Mouse (Mus musculus) embryonic facial prominence, embryonic 13.5 days (tissue): Measurements from ENCODE around the gene Zfp13. TPM values are rescaled to one million over a fixed set of nuclear protein-coding genes. Genes with fewer than 3 reads are reported as not detected.

Source experiments
- ATAC-seq: fragments of 200-750 bp; cut with Nextera tagmentation; 2 replicates; pipeline ENCODE4 v1.8.0; 2017; ENCODE audit warnings: low read depth; ENCODE audit not compliant: insufficient number of reproducible peaks, insufficient read depth, low FRiP score, low TSS enrichment
- H3K27ac ChIP-seq: fragments of 300-500 bp; sonication (generic); 2 replicates; pipeline ENCODE4 v1.5.1; 2015; ENCODE audit warnings: moderate library complexity, mild to moderate bottlenecking, inconsistent platforms
- H3K27me3 ChIP-seq: fragments of 300-500 bp; sonication (generic); 2 replicates; pipeline ENCODE4 v1.6.1; 2015; ENCODE audit warnings: mild to moderate bottlenecking, inconsistent platforms
- H3K36me3 ChIP-seq: fragments of 300-500 bp; sonication (generic); 2 replicates; pipeline ENCODE4 v1.6.1; 2015; ENCODE audit warnings: mild to moderate bottlenecking, inconsistent platforms
- H3K4me1 ChIP-seq: fragments of 300-500 bp; sonication (generic); 2 replicates; pipeline ENCODE4 v1.6.1; 2015; ENCODE audit warnings: inconsistent platforms
- H3K4me2 ChIP-seq: fragments of 300-500 bp; sonication (generic); 2 replicates; pipeline ENCODE4 v1.6.1; 2015; ENCODE audit warnings: moderate library complexity, mild to moderate bottlenecking, inconsistent platforms
- H3K4me3 ChIP-seq: fragments of 300-500 bp; sonication (generic); 2 replicates; pipeline ENCODE4 v1.5.1; 2015; ENCODE audit warnings: mild to moderate bottlenecking, inconsistent platforms
- H3K9ac ChIP-seq: fragments of 300-500 bp; sonication (generic); 2 replicates; pipeline ENCODE4 v1.6.1; 2015; ENCODE audit warnings: mild to moderate bottlenecking, inconsistent platforms
- H3K9me3 ChIP-seq: fragments of 300-500 bp; sonication (generic); 2 replicates; pipeline ENCODE4 v1.6.1; 2016; ENCODE audit warnings: inconsistent platforms
- WGBS: fragments of 180-500 bp; shearing (Covaris S2); methylation state at CpG from one replicate; pipeline ENCODE4 v1.1.7; 2015; ENCODE audit warnings: mixed read lengths; 5-methylcytosine and 5-hydroxymethylcytosine counted together
- polyA plus RNA-seq: library from polyadenylated mRNA; unstranded; fragments of >200 nt; fragmentation: Nextera tagmentation; extraction: Ambion mirVana; gene quantifications from 2 replicates; pipeline ENCODE4 v1.2.1, GENCODE M21; 2015

Zfp13 gene
- polyA plus RNA-seq, 1 experiment from 2014 or later, result 18.2 TPM

DNA sequence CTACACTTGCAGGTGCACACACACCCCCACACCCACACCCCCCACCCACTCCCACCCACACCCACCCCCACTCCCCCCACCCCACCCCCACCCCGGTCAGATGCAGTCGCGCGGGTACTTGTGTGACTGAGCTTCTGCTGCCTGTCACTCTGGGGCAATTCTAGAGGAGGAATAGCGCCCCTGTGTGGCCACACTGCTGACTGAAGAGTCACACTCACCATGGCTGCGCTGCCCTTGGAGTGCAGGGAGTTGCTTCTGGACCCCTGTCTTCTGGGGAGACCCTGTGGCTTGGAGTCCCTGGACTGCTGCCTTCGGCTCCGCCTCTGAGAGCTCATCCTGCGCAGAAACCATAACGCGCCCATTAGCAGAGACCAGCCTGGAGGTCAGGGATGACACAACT, 39.5 kb downstream of the Zfp13 start:
- H3K4me3 ChIP-seq, result no peak overlapping the region
- no peak overlapping the region for H3K4me2 ChIP-seq
- peaks cover 67% of the 10 kb centered on the region for H3K36me3 ChIP-seq
- no peak for ATAC-seq
- H3K9me3 ChIP-seq, result no peaks in the 10 kb centered on the region
- 60% methylated on average over 11 of the region's 11 CpGs for WGBS
- peaks cover 9% of the 10 kb centered on the region for H3K4me1 ChIP-seq
- H3K27ac ChIP-seq, result no peak overlapping the region
- H3K27me3 ChIP-seq, result no peaks in the 10 kb centered on the region
- no peak overlapping the region for H3K9ac ChIP-seq

GRCm38 (mm10) chr17:23555243-23555916, 43.9 kb downstream of the Zfp13 start:
- ATAC-seq, result no peak
- WGBS, result 77% methylated on average over 7 of the region's 7 CpGs
- Histone ChIP-seq H3K4me2 (no peak overlapping the region), H3K4me1 (peaks cover 7% of the 10 kb centered on the region; the same call in 1 of the 2 replicates), H3K27me3 (no peaks in the 10 kb centered on the region), H3K9me3 (no peaks in the 10 kb centered on the region), H3K36me3 (peaks cover 59% of the 10 kb centered on the region), H3K27ac (no peak overlapping the region), H3K9ac (0 out of 2 replicates have a peak overlapping the region, but pooled peaks have one; percentile 40), H3K4me3 (no peak overlapping the region)

DNA sequence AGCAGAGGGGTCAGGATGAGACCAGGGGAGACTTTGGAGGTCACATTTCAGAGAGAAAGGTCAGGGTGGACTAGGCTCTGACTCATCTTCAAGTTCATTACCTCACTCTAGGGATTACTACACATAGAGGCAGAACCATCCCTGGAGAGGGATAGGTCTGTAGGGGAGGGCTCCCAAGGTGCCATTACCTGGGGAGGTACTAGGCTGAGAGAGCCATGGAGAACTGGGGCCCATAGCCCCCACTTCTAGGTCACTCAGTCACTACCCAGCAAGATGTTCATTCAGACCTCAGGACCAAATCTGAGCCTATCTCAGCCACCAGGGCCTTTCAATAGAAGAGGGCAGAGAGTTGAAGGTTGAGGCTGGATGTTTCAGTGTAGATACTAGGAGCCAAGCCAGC, 45.0 kb downstream of the Zfp13 start:
- peaks cover 10% of the 10 kb centered on the region; the same call in 1 of the 2 replicates for H3K4me1 ChIP-seq
- H3K27me3 ChIP-seq, result no peaks in the 10 kb centered on the region
- H3K4me3 ChIP-seq, result no peak overlapping the region
- H3K36me3 ChIP-seq, result peaks cover 50% of the 10 kb centered on the region
- H3K4me2 ChIP-seq, result no peak overlapping the region
- ATAC-seq, result no peak
- no peak overlapping the region for H3K27ac ChIP-seq
- H3K9me3 ChIP-seq, result no peaks in the 10 kb centered on the region
- no peak overlapping the region for H3K9ac ChIP-seq

DNA sequence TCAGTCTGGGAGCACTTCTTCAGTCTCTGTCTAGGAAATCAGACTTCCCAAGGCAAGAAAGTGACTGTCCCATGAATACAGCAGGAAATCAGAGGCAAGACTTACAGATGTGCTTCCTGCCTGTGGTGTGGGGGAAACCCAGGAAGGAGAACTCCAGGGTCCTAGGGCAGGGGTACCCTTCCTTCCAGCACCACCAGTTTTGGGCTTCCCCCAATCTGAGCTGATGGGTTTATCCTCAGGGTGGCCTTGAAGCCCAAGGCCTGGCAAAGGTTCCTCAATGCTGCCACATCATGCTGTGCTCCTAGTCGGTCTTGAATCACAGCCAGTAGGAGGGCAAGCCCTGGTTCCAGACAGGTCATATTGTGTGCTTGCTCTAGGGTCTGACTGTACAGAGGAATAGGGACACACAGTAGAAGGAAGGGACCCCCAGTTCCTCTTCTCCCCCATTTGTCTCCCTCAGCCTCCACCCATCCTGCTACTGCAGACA, 45.6 kb downstream of the Zfp13 start:
- Histone ChIP-seq H3K36me3 (peaks cover 44% of the 10 kb centered on the region), H3K4me1 (peaks cover 14% of the 10 kb centered on the region; the same call in 1 of the 2 replicates), H3K9me3 (no peaks in the 10 kb centered on the region), H3K4me2 (no peak overlapping the region), H3K4me3 (no peak overlapping the region), H3K27me3 (no peaks in the 10 kb centered on the region), H3K9ac (no peak overlapping the region), H3K27ac (no peak overlapping the region)
- WGBS, result 57% methylated on average over 1 of the region's 1 CpGs
- ATAC-seq, result no peak

DNA sequence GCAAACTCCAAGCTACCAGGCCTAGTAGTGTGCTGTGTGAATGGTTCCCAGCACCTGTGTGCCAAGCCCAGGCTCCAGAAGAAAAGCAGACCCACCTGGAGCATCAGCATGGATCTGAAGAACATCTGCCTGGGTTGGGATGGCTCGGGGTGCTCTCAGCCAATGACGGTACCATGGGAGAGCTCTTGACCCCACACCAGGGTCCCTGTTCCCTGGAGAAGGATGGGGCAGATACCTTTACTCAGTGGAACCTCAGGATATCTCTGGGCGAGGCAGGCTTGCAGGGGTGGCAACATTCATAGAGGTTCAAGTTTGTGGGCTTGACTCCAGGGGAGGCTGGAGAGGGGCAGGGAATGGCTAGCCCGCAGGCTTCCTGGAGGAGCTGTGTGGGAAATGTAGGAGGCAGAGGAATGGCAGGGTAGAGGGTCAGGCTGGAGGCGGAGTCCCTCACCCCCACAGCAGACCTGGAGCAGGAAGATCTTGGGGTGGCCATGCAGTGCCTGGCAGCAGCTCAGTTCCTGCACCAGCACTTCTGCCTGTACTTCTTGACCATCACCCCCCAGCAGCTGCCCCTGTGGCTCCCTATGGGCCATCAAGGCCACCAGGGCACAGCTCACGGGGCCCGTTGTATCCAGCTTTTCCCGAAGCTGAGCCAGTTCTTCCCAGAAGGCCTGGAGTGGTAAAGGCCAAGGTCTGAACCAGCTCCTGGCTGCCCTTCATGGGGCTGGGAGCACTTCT, 46.2 kb downstream of the Zfp13 start:
- H3K27ac ChIP-seq, result no peak overlapping the region
- no peak for ATAC-seq
- H3K4me3 ChIP-seq, result no peak overlapping the region
- H3K4me1 ChIP-seq, result peaks cover 15% of the 10 kb centered on the region; the same call in 1 of the 2 replicates
- no peaks in the 10 kb centered on the region for H3K9me3 ChIP-seq
- H3K4me2 ChIP-seq, result no peak overlapping the region
- H3K36me3 ChIP-seq, result peaks cover 38% of the 10 kb centered on the region
- WGBS, result 86% methylated on average over 8 of the region's 8 CpGs
- H3K9ac ChIP-seq, result no peak overlapping the region
- no peaks in the 10 kb centered on the region for H3K27me3 ChIP-seq

- H3K27me3 ChIP-seq, result no peaks in the 10 kb centered on the region
- H3K4me3 ChIP-seq, result no peak overlapping the region
- H3K36me3 ChIP-seq, result peaks cover 27% of the 10 kb centered on the region
- H3K4me2 ChIP-seq, result no peak overlapping the region
- 65% methylated on average over 5 of the region's 5 CpGs for WGBS
- ATAC-seq, result no peak
- H3K27ac ChIP-seq, result no peak overlapping the region
- no peaks in the 10 kb centered on the region for H3K9me3 ChIP-seq
- H3K4me1 ChIP-seq, result peaks cover 15% of the 10 kb centered on the region; the same call in 1 of the 2 replicates
- H3K9ac ChIP-seq, result no peak overlapping the region
Observed at GRCm38 (mm10) chr17:23551963-23552362, 47.3 kb downstream of the Zfp13 start.

- Histone ChIP-seq H3K27me3 (no peaks in the 10 kb centered on the region), H3K36me3 (peaks cover 21% of the 10 kb centered on the region), H3K27ac (no peak overlapping the region), H3K9me3 (no peaks in the 10 kb centered on the region), H3K4me1 (peaks cover 15% of the 10 kb centered on the region; the same call in 1 of the 2 replicates), H3K4me2 (peak overlapping the region; percentile 80), H3K9ac (peak overlapping the region; percentile 78), H3K4me3 (peak overlapping the region; percentile 57)
- no peak for ATAC-seq
Observed at GRCm38 (mm10) chr17:23551416-23551815, 47.9 kb downstream of the Zfp13 start.

GRCm38 (mm10) chr17:23550856-23551255, 48.4 kb downstream of the Zfp13 start:
- WGBS, result under 1% methylated on average over 15 of the region's 15 CpGs
- H3K36me3 ChIP-seq, result peaks cover 16% of the 10 kb centered on the region
- no peak for ATAC-seq
- H3K27ac ChIP-seq, result peak overlapping the region; percentile 83
- no peaks in the 10 kb centered on the region for H3K27me3 ChIP-seq
- peak overlapping the region; percentile 80 for H3K4me2 ChIP-seq
- peaks cover 15% of the 10 kb centered on the region; the same call in 1 of the 2 replicates for H3K4me1 ChIP-seq
- H3K4me3 ChIP-seq, result peak overlapping the region; percentile 57
- H3K9ac ChIP-seq, result peak overlapping the region; percentile 78
- H3K9me3 ChIP-seq, result no peaks in the 10 kb centered on the region

DNA sequence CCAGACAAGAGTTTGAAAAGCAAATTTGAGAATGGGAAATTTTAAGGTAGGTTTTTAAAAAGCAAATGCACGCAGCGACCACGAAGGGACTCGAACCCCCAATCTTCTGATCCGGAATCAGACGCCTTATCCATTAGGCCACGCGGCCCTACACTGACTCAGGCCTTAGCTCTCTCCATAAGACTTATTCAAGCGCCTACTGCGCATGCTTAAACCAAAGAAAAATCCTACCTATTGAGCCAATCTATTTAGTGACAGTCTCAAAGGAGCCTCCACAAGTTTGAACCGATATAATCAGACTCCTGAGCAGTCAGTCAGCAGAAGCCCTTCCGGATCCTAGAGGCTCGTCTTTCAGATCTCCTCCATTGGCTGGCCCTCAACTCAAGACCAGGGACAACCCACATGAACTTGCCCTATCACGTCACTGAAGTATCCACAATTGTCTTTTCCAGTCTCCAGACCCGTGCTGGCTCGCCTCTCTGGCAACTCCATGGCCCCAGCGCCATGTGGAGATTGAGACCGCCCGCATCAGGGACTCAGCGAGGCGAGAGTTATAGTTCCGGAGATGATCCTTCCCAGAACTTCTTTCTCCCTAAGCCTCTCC, 49.0 kb downstream of the Zfp13 start:
- H3K9ac ChIP-seq, result peak overlapping the region; percentile 78
- H3K4me2 ChIP-seq, result peak overlapping the region; percentile 80
- H3K27me3 ChIP-seq, result no peaks in the 10 kb centered on the region
- H3K27ac ChIP-seq, result peak overlapping the region; percentile 83
- peaks cover 10% of the 10 kb centered on the region for H3K36me3 ChIP-seq
- under 1% methylated on average over 22 of the region's 22 CpGs for WGBS
- no peaks in the 10 kb centered on the region for H3K9me3 ChIP-seq
- peak; percentile 62 for ATAC-seq
- H3K4me1 ChIP-seq, result peaks cover 15% of the 10 kb centered on the region; the same call in 1 of the 2 replicates
- peak overlapping the region; percentile 57 for H3K4me3 ChIP-seq

GRCm38 (mm10) chr17:23549441-23549840, 49.8 kb downstream of the Zfp13 start:
- no peak for ATAC-seq
- Histone ChIP-seq H3K36me3 (peaks cover 2% of the 10 kb centered on the region), H3K4me2 (peak overlapping the region; percentile 80), H3K27me3 (no peaks in the 10 kb centered on the region), H3K4me3 (peak overlapping the region; percentile 57), H3K9ac (peak overlapping the region; percentile 57; the same call in 1 of the 2 replicates), H3K27ac (no peak overlapping the region), H3K4me1 (peaks cover 15% of the 10 kb centered on the region; the same call in 1 of the 2 replicates), H3K9me3 (no peaks in the 10 kb centered on the region)
- WGBS, result 3% methylated on average over 9 of the region's 9 CpGs

GRCm38 (mm10) chr17:23548615-23549014, 50.7 kb downstream of the Zfp13 start:
- H3K4me2 ChIP-seq, result peak overlapping the region; percentile 80
- peak overlapping the region; percentile 57; the same call in 1 of the 2 replicates for H3K9ac ChIP-seq
- no peaks in the 10 kb centered on the region for H3K36me3 ChIP-seq
- no peaks in the 10 kb centered on the region for H3K9me3 ChIP-seq
- peaks cover 16% of the 10 kb centered on the region; the same call in 1 of the 2 replicates for H3K4me1 ChIP-seq
- no peaks in the 10 kb centered on the region for H3K27me3 ChIP-seq
- peak overlapping the region; percentile 57 for H3K4me3 ChIP-seq
- 2% methylated on average over 15 of the region's 15 CpGs for WGBS
- H3K27ac ChIP-seq, result no peak overlapping the region
- no peak for ATAC-seq
